Mouse (Mus musculus) adrenal gland, postnatal 36 days (tissue): ENCODE data around the gene Olfr1441. TPM values are rescaled to one million over a fixed set of nuclear protein-coding genes. Genes with fewer than 3 reads are reported as not detected.
A peak's percentile ranks its signal among the peaks of the same experiment; 100 is the strongest.

Experiments
- DNase-seq, 2 experiments: peaks; one replicate each; pipeline ENCODE4 v3.0.0; 2021; ENCODE audit warnings: mixed read lengths in 1 of 2
- total RNA-seq, 2 experiments: library from RNA; stranded (reverse); gene quantifications; 2 replicates each; pipeline ENCODE4 v1.2.3; 2021

Gene Olfr1441
- total RNA-seq, 2 experiments from 2014 or later, result not detected

- no peak for DNase-seq
These were observed 45.9 kb downstream of the Olfr1441 start for GRCm38 (mm10) chr19:12462851-12463721.

- peak in 1 of 2 experiments; percentile 58 for DNase-seq
These were observed 46.4 kb downstream of the Olfr1441 start for GRCm38 (mm10) chr19:12463722-12464035.

DNA sequence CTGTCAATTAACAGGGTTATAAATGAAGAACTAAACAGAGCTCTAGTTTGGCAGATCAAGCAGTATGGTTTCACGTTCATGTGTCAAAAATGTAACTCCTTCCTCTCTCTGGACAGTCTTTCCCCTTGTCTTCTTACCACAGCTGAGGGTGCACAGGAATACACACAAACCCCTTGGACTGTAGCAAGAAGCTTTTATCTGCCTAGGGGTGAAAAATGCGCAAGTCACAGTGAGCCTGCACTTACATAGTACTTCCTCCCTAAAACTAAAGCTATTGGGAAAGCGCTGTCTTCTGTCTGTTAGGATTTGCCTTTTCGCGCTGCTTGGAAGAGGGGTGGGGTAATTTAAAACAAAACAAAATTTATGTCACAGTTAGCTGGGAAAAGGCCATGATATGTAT is 46.9 kb downstream of the Olfr1441 start:
- no peak for DNase-seq

GRCm38 (mm10) chr19:12464674-12465073 is 47.4 kb downstream of the Olfr1441 start:
- DNase-seq, result no peak

- DNase-seq, result no peak
These were observed 48.4 kb downstream of the Olfr1441 start for GRCm38 (mm10) chr19:12465530-12466144.

- DNase-seq, result peak; percentile 58 to 77
These were observed 49.0 kb downstream of the Olfr1441 start for GRCm38 (mm10) chr19:12466204-12466603.

GRCm38 (mm10) chr19:12467436-12467835 is 50.2 kb downstream of the Olfr1441 start:
- DNase-seq, result peak; percentile 55 to 66

- no peak for DNase-seq
These were observed 54.6 kb downstream of the Olfr1441 start for GRCm38 (mm10) chr19:12471866-12472265.

- no peak for DNase-seq
These were observed 55.2 kb downstream of the Olfr1441 start for GRCm38 (mm10) chr19:12472381-12472976.

Other genes with a start within 250 kb of the Olfr1441 start
- not detected for gene Olfr1555-ps1, start 247.3 kb upstream of the Olfr1441 start, total RNA-seq
- gene Olfr1431, start 216.8 kb upstream of the Olfr1441 start, total RNA-seq, result not detected
- gene Olfr1432, start 184.8 kb upstream of the Olfr1441 start, total RNA-seq, result not detected
- gene Olfr262, start 175.8 kb upstream of the Olfr1441 start, total RNA-seq, result not detected
- not detected for gene Olfr235, start 156.4 kb upstream of the Olfr1441 start, total RNA-seq
- not detected for gene Olfr1434, start 137.6 kb upstream of the Olfr1441 start, total RNA-seq
- gene Olfr1436, start 118.3 kb upstream of the Olfr1441 start, total RNA-seq, result not detected
- gene Olfr1437, start 92.3 kb upstream of the Olfr1441 start, total RNA-seq, result not detected
- gene Olfr1438-ps1, start 81.5 kb upstream of the Olfr1441 start, total RNA-seq, result not detected
- gene Olfr1440, start 30.2 kb upstream of the Olfr1441 start, total RNA-seq, result not detected
- gene Pfpl, start 10.5 kb downstream of the Olfr1441 start, total RNA-seq, result not detected
- 10 to 100 TPM; 23.7 to 25.0 TPM for gene Mpeg1, start 43.3 kb downstream of the Olfr1441 start, total RNA-seq
- gene Dtx4, start 84.0 kb downstream of the Olfr1441 start, total RNA-seq, result 10 to 100 TPM; 11.4 to 17.6 TPM
- gene Fam111a, start 128.3 kb downstream of the Olfr1441 start, total RNA-seq, result 1 to 10 TPM; 3.2 to 6.4 TPM
- under 1 TPM in 1 of 2 experiments, not detected in 1; 0.53 TPM for gene Gm4952, start 182.5 kb downstream of the Olfr1441 start, total RNA-seq
- gene Glyat, start 215.9 kb downstream of the Olfr1441 start, total RNA-seq, result under 1 TPM in 1 of 2 experiments, not detected in 1; 0.33 TPM